Mouse (Mus musculus): ENCODE measurements around the gene Wdr1. TPM values are rescaled to one million over a fixed set of nuclear protein-coding genes. Genes with fewer than 3 reads are reported as not detected.
A peak's percentile ranks its signal among the peaks of the same experiment; 100 is the strongest.
"Not testable (repeated sequence)": the region's sequence is repeated elsewhere in the genome, so short reads cannot be mapped to it uniquely, and the experiment has no call there.

Gene Wdr1
- total RNA-seq (2014; fragmentation: Nextera tagmentation) (105 and 107 TPM in 2 replicates), total RNA-seq (2017) (153 and 158 TPM in 2 replicates), polyA plus RNA-seq (2012) (104 and 121 TPM in 2 replicates)

- H3K27me3 ChIP-seq (ENCODE audit: insufficient read depth, low read length) = peaks cover 29% of the 10 kb centered on the region
- no peaks in the 10 kb centered on the region for H3K9me3 ChIP-seq (replicated peaks)
- peaks cover 34% of the 10 kb centered on the region for H3K4me1 ChIP-seq (ENCODE audit: insufficient read depth, low read depth, low read length)
- no peak for TF ChIP-seq GATA2 (IDR thresholded peaks at IDR 0.05; ENCODE audit: borderline replicate concordance, low read depth, low read length)
- no peak for TF ChIP-seq POLR2AphosphoS5 (IDR thresholded peaks at IDR 0.05; ENCODE audit: insufficient replicate concordance, low read depth, low read length)
- no peak for TF ChIP-seq GATA1 (IDR thresholded peaks at IDR 0.05; ENCODE audit: borderline replicate concordance, low read length)
- no peak for TF ChIP-seq CTCF (IDR thresholded peaks at IDR 0.05; ENCODE audit: low read depth, low read length)
- TF ChIP-seq TAL1 (conservative IDR thresholded peaks at IDR 0.05; ENCODE audit: low read depth, low read length) = no peak
- H3K4me3 ChIP-seq (ENCODE audit: low read depth, low read length) = peak within 1 kb of the TSS; percentile 89
- DNase-seq (ENCODE audit: low spot score) (no peak), ATAC-seq (ENCODE audit: extremely low read depth, insufficient number of reproducible peaks, low FRiP score, poor library complexity, severe bottlenecking) (no peak)
- peaks cover 26% of the 10 kb centered on the region for H3K36me3 ChIP-seq (replicated peaks)
These were observed at the start of gene Wdr1 for GRCm38 (mm10) chr5:38563121-38563520. Gene Wdr1, minus strand, starts transcription at chr5:38563221.

GRCm38 (mm10) chr5:38611118-38611517, 48.1 kb upstream of the Wdr1 start:
- H3K4me3 ChIP-seq (ENCODE audit: low read depth, low read length) = no peak overlapping the region
- H3K36me3 ChIP-seq (replicated peaks) = no peaks in the 10 kb centered on the region
- H3K27me3 ChIP-seq (ENCODE audit: insufficient read depth, low read length) = peaks cover 10% of the 10 kb centered on the region; the same call in 1 of the 2 replicates
- DNase-seq (ENCODE audit: low spot score) (no peak), ATAC-seq (ENCODE audit: extremely low read depth, insufficient number of reproducible peaks, low FRiP score, poor library complexity, severe bottlenecking) (no peak)
- no peaks in the 10 kb centered on the region for H3K4me1 ChIP-seq (ENCODE audit: insufficient read depth, low read depth, low read length)
- no peak for TF ChIP-seq GATA1 (IDR thresholded peaks at IDR 0.05; ENCODE audit: borderline replicate concordance, low read length)
- no peaks in the 10 kb centered on the region for H3K9me3 ChIP-seq (replicated peaks)

- not testable (repeated sequence) for ATAC-seq (ENCODE audit: extremely low read depth, insufficient number of reproducible peaks, low FRiP score, poor library complexity, severe bottlenecking); H3K36me3 ChIP-seq (replicated peaks); H3K27me3 ChIP-seq (ENCODE audit: insufficient read depth, low read length); H3K4me1 ChIP-seq (ENCODE audit: insufficient read depth, low read depth, low read length); H3K9me3 ChIP-seq (replicated peaks); DNase-seq (ENCODE audit: low spot score); H3K4me3 ChIP-seq (ENCODE audit: low read depth, low read length)
These were observed 45.2 kb upstream of the Wdr1 start for GRCm38 (mm10) chr5:38608219-38608618.

- no peaks in the 10 kb centered on the region for H3K4me1 ChIP-seq (ENCODE audit: insufficient read depth, low read depth, low read length)
- H3K27me3 ChIP-seq (ENCODE audit: insufficient read depth, low read length) = no peaks in the 10 kb centered on the region
- no peaks in the 10 kb centered on the region for H3K9me3 ChIP-seq (replicated peaks)
- H3K36me3 ChIP-seq (replicated peaks) = no peaks in the 10 kb centered on the region
- DNase-seq (ENCODE audit: low spot score) = no peak
- no peak for TF ChIP-seq CTCF (IDR thresholded peaks at IDR 0.05; ENCODE audit: low read depth, low read length)
- no peak for TF ChIP-seq GATA2 (IDR thresholded peaks at IDR 0.05; ENCODE audit: borderline replicate concordance, low read depth, low read length)
- no peak for TF ChIP-seq POLR2AphosphoS5 (IDR thresholded peaks at IDR 0.05; ENCODE audit: insufficient replicate concordance, low read depth, low read length)
- ATAC-seq (ENCODE audit: extremely low read depth, insufficient number of reproducible peaks, low FRiP score, poor library complexity, severe bottlenecking) = no peak
- H3K4me3 ChIP-seq (ENCODE audit: low read depth, low read length) = no peak overlapping the region
These were observed 35.8 kb upstream of the Wdr1 start for GRCm38 (mm10) chr5:38598647-38599304.

GRCm38 (mm10) chr5:38588924-38589323, 25.9 kb upstream of the Wdr1 start:
- ATAC-seq (ENCODE audit: extremely low read depth, insufficient number of reproducible peaks, low FRiP score, poor library complexity, severe bottlenecking) (peak; percentile 54), DNase-seq (ENCODE audit: low spot score) (peak; percentile 6)
- Histone ChIP-seq H3K36me3 (replicated peaks) (no peaks in the 10 kb centered on the region), H3K4me1 (ENCODE audit: insufficient read depth, low read depth, low read length) (peaks cover 5% of the 10 kb centered on the region), H3K4me3 (ENCODE audit: low read depth, low read length) (no peak overlapping the region), H3K27me3 (ENCODE audit: insufficient read depth, low read length) (peaks cover 6% of the 10 kb centered on the region; the same call in 1 of the 2 replicates), H3K9me3 (replicated peaks) (no peaks in the 10 kb centered on the region)
- TF ChIP-seq POLR2AphosphoS5 (IDR thresholded peaks at IDR 0.05; ENCODE audit: insufficient replicate concordance, low read depth, low read length) = no peak
- no peak for TF ChIP-seq GATA2 (IDR thresholded peaks at IDR 0.05; ENCODE audit: borderline replicate concordance, low read depth, low read length)
- no peak for TF ChIP-seq GATA1 (IDR thresholded peaks at IDR 0.05; ENCODE audit: borderline replicate concordance, low read length)
- TF ChIP-seq TAL1 (conservative IDR thresholded peaks at IDR 0.05; ENCODE audit: low read depth, low read length) = no peak
- TF ChIP-seq CTCF (IDR thresholded peaks at IDR 0.05; ENCODE audit: low read depth, low read length) = no peak

- Histone ChIP-seq H3K27me3 (ENCODE audit: insufficient read depth, low read length) (peaks cover 2% of the 10 kb centered on the region; the same call in 1 of the 2 replicates), H3K4me1 (ENCODE audit: insufficient read depth, low read depth, low read length) (peaks cover 5% of the 10 kb centered on the region), H3K4me3 (ENCODE audit: low read depth, low read length) (no peak overlapping the region), H3K9me3 (replicated peaks) (no peaks in the 10 kb centered on the region), H3K36me3 (replicated peaks) (no peaks in the 10 kb centered on the region)
- ATAC-seq (ENCODE audit: extremely low read depth, insufficient number of reproducible peaks, low FRiP score, poor library complexity, severe bottlenecking) (no peak), DNase-seq (ENCODE audit: low spot score) (no peak)
- no peak for TF ChIP-seq CTCF (IDR thresholded peaks at IDR 0.05; ENCODE audit: low read depth, low read length)
- no peak for TF ChIP-seq TAL1 (conservative IDR thresholded peaks at IDR 0.05; ENCODE audit: low read depth, low read length)
- TF ChIP-seq GATA2 (IDR thresholded peaks at IDR 0.05; ENCODE audit: borderline replicate concordance, low read depth, low read length) = no peak
These were observed 22.4 kb upstream of the Wdr1 start for GRCm38 (mm10) chr5:38585450-38585849.

- no peaks in the 10 kb centered on the region for H3K4me1 ChIP-seq (ENCODE audit: insufficient read depth, low read depth, low read length)
- H3K4me3 ChIP-seq (ENCODE audit: low read depth, low read length) = no peak overlapping the region
- no peaks in the 10 kb centered on the region for H3K36me3 ChIP-seq (replicated peaks)
- no peaks in the 10 kb centered on the region for H3K9me3 ChIP-seq (replicated peaks)
- ATAC-seq (ENCODE audit: extremely low read depth, insufficient number of reproducible peaks, low FRiP score, poor library complexity, severe bottlenecking) = no peak
- no peak for TF ChIP-seq GATA2 (IDR thresholded peaks at IDR 0.05; ENCODE audit: borderline replicate concordance, low read depth, low read length)
- no peak for TF ChIP-seq CTCF (IDR thresholded peaks at IDR 0.05; ENCODE audit: low read depth, low read length)
- peaks cover 2% of the 10 kb centered on the region; the same call in 1 of the 2 replicates for H3K27me3 ChIP-seq (ENCODE audit: insufficient read depth, low read length)
- DNase-seq (ENCODE audit: low spot score) = no peak
These were observed 20.0 kb upstream of the Wdr1 start for GRCm38 (mm10) chr5:38583026-38583425.
